Mouse (Mus musculus) erythroblast, embryonic 14.5 days (primary cell): ENCODE measurements around the gene Ascc1. TPM values are rescaled to one million over a fixed set of nuclear protein-coding genes. Genes with fewer than 3 reads are reported as not detected.

ENCODE experiments used
- H3K27me3 ChIP-seq: 2 replicates; pipeline ENCODE4 v1.6.1; 2012; ENCODE audit warnings: inconsistent platforms; ENCODE audit not compliant: control insufficient read depth
- H3K36me3 ChIP-seq: 2 replicates; pipeline ENCODE4 v1.6.1; 2012; ENCODE audit warnings: mild to moderate bottlenecking, inconsistent platforms; ENCODE audit not compliant: control insufficient read depth
- H3K4me1 ChIP-seq: 2 replicates; pipeline ENCODE4 v1.6.1; 2012; ENCODE audit warnings: inconsistent platforms; ENCODE audit not compliant: control insufficient read depth
- H3K4me3 ChIP-seq: replicated peaks from 2 replicates; pipeline ENCODE3; 2012; ENCODE audit warnings: moderate library complexity, mild to moderate bottlenecking, inconsistent platforms
- H3K9me3 ChIP-seq: 2 replicates; pipeline ENCODE4 v1.6.1; 2012; ENCODE audit warnings: low read length, inconsistent platforms, mixed read lengths; ENCODE audit not compliant: control insufficient read depth
- GATA1 ChIP-seq: IDR thresholded peaks from 2 replicates; pipeline ENCODE4 v1.6.1; 2012; ENCODE audit warnings: low read length, inconsistent platforms, mixed read lengths
- TAL1 ChIP-seq: IDR thresholded peaks from 3 replicates; pipeline ENCODE4 v1.6.1; 2012; ENCODE audit warnings: low read length, inconsistent platforms, mixed read lengths
- polyA plus RNA-seq: library from polyadenylated mRNA; stranded (reverse); fragments of >175 nt; gene quantifications from 2 replicates; pipeline ENCODE4 v1.2.3, GENCODE M21; 2012

Ascc1 gene
- polyA plus RNA-seq, 1 experiment: 7.4 TPM

DNA sequence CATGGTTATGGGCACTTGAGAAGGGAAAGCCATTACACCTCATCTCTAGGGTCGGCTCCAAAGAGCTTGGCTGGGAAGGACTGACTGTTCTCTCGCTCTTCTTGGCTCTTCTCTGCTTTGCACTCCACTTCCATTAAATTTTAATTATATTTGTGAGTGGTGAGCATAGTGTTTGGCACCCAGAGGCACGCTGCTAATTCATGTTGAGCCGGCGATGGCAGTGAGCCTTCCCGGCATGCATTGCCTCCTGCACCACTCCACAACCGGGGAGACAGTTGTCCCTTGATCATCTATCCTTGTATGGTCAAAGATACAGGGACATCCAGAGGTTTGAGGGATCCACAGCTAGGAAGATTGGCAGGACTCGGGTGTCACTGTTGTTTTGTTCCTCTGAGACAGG is 107.4 kb downstream of the Ascc1 start:
- peaks cover 4% of the 10 kb centered on the region; the same call in 1 of the 2 replicates for H3K9me3 ChIP-seq
- TF ChIP-seq GATA1 (no peak), TAL1 (no peak)

GRCm38 (mm10) chr10:60110908-60111475 is 108.4 kb downstream of the Ascc1 start:
- TF ChIP-seq TAL1: no peak
- TF ChIP-seq GATA1: no peak
- H3K4me3 ChIP-seq: no peak overlapping the region
- no peaks in the 10 kb centered on the region for H3K36me3 ChIP-seq
- peaks cover 71% of the 10 kb centered on the region for H3K27me3 ChIP-seq
- peaks cover 10% of the 10 kb centered on the region for H3K4me1 ChIP-seq
- peaks cover 4% of the 10 kb centered on the region; the same call in 1 of the 2 replicates for H3K9me3 ChIP-seq

More for the DNA sequence above, 107.4 kb downstream of the Ascc1 start:
- no peak overlapping the region for H3K4me3 ChIP-seq
- no peaks in the 10 kb centered on the region for H3K36me3 ChIP-seq
- H3K27me3 ChIP-seq: peaks cover 73% of the 10 kb centered on the region
- peaks cover 10% of the 10 kb centered on the region for H3K4me1 ChIP-seq

DNA sequence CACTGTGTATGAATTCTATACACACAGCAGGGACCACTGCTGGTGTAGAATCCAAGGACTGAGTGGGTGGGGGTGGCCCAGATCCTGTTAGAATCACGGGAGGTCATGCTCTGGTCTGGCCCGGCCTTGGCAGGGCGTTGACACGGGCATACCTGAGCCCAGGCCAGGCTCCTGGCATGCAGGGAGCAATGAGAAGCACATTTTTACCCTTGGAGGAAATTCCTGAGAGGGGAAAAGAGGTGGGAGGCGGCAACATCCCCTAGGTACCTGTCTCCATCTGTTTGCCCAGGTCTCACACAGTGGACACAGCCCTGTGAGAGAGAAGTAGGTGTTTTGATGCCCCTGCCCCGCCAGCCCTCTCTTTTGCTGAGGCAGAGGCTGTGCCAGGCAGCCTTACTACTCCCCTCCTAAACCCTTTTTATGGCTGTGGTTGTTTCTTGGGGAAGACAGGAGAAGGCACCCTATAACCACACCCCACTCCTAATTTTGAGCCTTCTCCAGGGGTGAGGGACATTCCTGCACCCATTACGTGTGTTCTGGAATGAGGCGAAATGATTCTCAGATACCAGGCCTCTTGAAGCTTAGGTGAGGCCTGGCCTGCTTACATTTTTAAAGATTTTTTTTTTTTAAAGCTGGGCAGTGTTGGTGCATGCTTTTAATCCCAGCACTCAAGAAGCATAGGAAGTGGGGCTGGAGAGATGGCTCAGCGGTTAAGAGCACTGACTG is 111.5 kb downstream of the Ascc1 start:
- Histone ChIP-seq H3K27me3 (peaks cover 49% of the 10 kb centered on the region), H3K4me3 (no peak overlapping the region), H3K4me1 (no peaks in the 10 kb centered on the region), H3K9me3 (no peaks in the 10 kb centered on the region), H3K36me3 (no peaks in the 10 kb centered on the region)
- TF ChIP-seq GATA1 (no peak), TAL1 (no peak)

DNA sequence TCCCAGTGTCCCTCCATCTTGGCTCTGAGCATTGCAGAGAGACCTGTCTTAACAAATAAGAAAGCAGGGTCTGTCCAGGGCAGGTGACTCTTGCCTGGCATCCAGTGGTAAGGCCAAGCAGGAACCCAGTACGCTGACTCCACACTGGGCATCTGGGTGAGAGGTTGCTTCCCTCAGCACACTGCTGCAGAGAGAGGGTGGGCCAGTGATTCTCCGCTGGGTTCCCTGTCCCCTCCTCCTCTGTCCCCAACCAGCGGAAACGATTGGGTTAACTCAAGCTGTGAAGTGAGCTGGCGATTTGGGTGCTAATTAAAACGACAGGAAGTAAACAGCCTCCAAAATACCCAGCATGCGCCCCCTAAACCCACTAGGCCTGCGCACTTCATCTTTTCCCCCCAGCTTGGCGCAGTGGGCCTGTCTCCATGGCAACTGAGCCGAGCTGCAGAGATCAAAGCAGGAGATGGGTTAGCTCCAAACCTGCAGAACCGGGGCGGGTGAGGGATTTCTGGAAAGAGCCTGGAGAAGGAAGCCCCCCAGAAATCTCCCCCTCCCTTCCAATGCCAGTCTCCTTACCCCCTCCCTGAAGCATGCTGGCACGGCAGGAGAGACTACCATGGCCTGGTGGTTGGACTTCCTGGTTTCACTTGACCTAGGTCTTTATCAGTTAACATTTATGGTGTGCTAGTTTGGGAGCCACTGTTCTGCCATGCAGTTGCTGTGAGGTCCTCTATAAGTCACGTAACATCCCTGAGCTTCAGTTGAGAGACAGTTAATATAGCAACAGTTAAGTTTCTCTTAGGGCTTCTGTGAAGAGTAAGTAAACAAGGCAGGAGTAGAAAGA is 113.0 kb downstream of the Ascc1 start:
- H3K9me3 ChIP-seq: no peaks in the 10 kb centered on the region
- peaks cover 37% of the 10 kb centered on the region for H3K27me3 ChIP-seq
- H3K4me1 ChIP-seq: no peaks in the 10 kb centered on the region
- no peaks in the 10 kb centered on the region for H3K36me3 ChIP-seq
- H3K4me3 ChIP-seq: no peak overlapping the region
- TF ChIP-seq TAL1: no peak
- no peak for TF ChIP-seq GATA1

GRCm38 (mm10) chr10:60116997-60117396 is 114.4 kb downstream of the Ascc1 start:
- Histone ChIP-seq H3K36me3 (no peaks in the 10 kb centered on the region), H3K4me1 (no peaks in the 10 kb centered on the region), H3K4me3 (no peak overlapping the region), H3K9me3 (no peaks in the 10 kb centered on the region), H3K27me3 (peaks cover 25% of the 10 kb centered on the region)
- TF ChIP-seq GATA1 (no peak), TAL1 (no peak)

GRCm38 (mm10) chr10:60118464-60118863 is 115.9 kb downstream of the Ascc1 start:
- no peak for TF ChIP-seq TAL1
- no peak for TF ChIP-seq GATA1

GRCm38 (mm10) chr10:60120630-60121029 is 118.0 kb downstream of the Ascc1 start:
- Histone ChIP-seq H3K9me3 (no peaks in the 10 kb centered on the region), H3K4me1 (no peaks in the 10 kb centered on the region; the same call in 1 of the 2 replicates), H3K27me3 (peaks cover 13% of the 10 kb centered on the region), H3K36me3 (no peaks in the 10 kb centered on the region), H3K4me3 (no peak overlapping the region)
- TF ChIP-seq TAL1: no peak
- TF ChIP-seq GATA1: no peak

More at GRCm38 (mm10) chr10:60118464-60118863, 115.9 kb downstream of the Ascc1 start:
- Histone ChIP-seq H3K36me3 (no peaks in the 10 kb centered on the region), H3K27me3 (peaks cover 23% of the 10 kb centered on the region), H3K9me3 (no peaks in the 10 kb centered on the region), H3K4me3 (no peak overlapping the region), H3K4me1 (no peaks in the 10 kb centered on the region)

GRCm38 (mm10) chr10:60124078-60124477 is 121.5 kb downstream of the Ascc1 start:
- H3K27me3 ChIP-seq: peaks cover 5% of the 10 kb centered on the region; the same call in 1 of the 2 replicates
- TF ChIP-seq GATA1 (no peak), TAL1 (no peak)
- peaks cover 4% of the 10 kb centered on the region for H3K4me1 ChIP-seq
- no peak overlapping the region for H3K4me3 ChIP-seq
- H3K36me3 ChIP-seq: no peaks in the 10 kb centered on the region
- no peaks in the 10 kb centered on the region for H3K9me3 ChIP-seq
